Mouse (Mus musculus) heart, postnatal 0 days (tissue): ENCODE measurements at regions not wholly inside any gene's neighbourhood (a gene's known extent, or its start where the extent isn't known, plus 50 kb on each side); places are given as distances from the start of the nearest gene placed in this dataset.

Source experiments
- CTCF ChIP-seq: IDR thresholded peaks from 2 replicates; pipeline ENCODE4 v1.5.1; 2016; ENCODE audit warnings: antibody characterized with exemption, control low read depth, low read depth
- EP300 ChIP-seq: IDR thresholded peaks from 2 replicates; pipeline ENCODE4 v1.6.1; 2016; ENCODE audit warnings: antibody characterized with exemption, low read depth

GRCm38 (mm10) chr10:45801463-45801862, 223.8 kb downstream of the Hace1 start:
- TF ChIP-seq CTCF (no peak), EP300 (no peak)
